Mouse (Mus musculus) small intestine, adult 2 months (tissue): Measurements from ENCODE around the gene Art3.

Source experiments
- CTCF ChIP-seq: fragments of 200-500 bp; IDR thresholded peaks from 2 replicates; pipeline ENCODE4 v1.5.1; 2012; ENCODE audit warnings: low read depth, mild to moderate bottlenecking, control low read depth, inconsistent platforms, low read length, moderate library complexity, mixed read lengths; ENCODE audit not compliant: insufficient replicate concordance, insufficient read length; ENCODE audit errors: extremely low read depth
- POLR2A ChIP-seq: fragments of 200-500 bp; IDR thresholded peaks from 2 replicates; pipeline ENCODE4 v1.6.1; 2012; ENCODE audit warnings: low read depth, mild to moderate bottlenecking, control low read depth, inconsistent platforms, low read length, moderate library complexity

DNA sequence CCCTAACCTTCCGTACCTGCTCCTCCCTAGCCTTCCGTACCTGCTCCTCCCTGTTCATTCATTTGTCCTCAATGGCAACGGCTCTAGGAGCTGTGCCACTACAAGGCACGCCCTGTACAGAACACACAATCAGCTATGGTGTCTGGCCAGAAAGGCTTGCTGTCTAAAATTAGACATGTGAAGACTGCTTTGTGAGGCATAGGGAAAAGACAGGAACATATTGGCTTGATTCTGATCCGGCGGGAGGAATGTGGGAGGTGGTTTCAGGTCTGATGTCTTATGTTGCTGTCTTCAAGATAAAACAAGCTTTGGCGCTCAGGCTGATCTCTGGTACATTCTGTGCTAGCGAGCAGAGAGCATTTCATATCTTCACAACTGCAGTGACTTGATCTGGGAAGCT is 59.0 kb downstream of the Art3 start:
- TF ChIP-seq POLR2A (no peak), CTCF (no peak)
